Mouse (Mus musculus): ENCODE data around the gene Gpr87. TPM values are rescaled to one million over a fixed set of nuclear protein-coding genes. Genes with fewer than 3 reads are reported as not detected.
"Not testable (repeated sequence)": the region's sequence is repeated elsewhere in the genome, so short reads cannot be mapped to it uniquely, and the experiment has no call there.

Gene Gpr87
- polyA plus RNA-seq, 1 experiment from 2014 or later = not detected

DNA sequence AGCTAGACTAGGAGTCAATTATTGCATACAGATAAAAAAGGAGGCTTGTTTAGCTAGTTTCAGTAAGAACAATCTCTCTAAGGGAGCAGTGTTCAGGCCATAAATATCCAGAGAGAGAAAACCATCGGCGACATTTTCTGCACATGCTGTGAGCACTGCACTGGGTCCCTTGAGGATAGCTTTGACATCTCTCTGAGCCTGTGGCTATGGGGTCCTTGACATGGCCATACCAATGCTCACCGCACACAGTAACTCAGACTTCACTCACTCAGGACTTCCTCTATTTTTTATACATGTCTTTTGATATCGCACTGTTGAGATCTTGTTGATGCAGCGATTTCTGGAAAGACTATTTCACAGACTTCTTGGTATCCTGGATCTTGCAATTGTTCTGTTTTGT, 37.9 kb downstream of the Gpr87 start:
- Histone ChIP-seq H3K4me3 (no peak overlapping the region), H3K4me1 (peaks cover 7% of the 10 kb centered on the region; the same call in 1 of the 2 replicates), H3K27me3 (replicated peaks) (no peaks in the 10 kb centered on the region), H3K9me3 (no peaks in the 10 kb centered on the region), H3K27ac (replicated peaks) (no peak overlapping the region), H3K4me2 (no peak overlapping the region), H3K36me3 (no peaks in the 10 kb centered on the region), H3K9ac (no peak overlapping the region)
- ATAC-seq (ENCODE audit: extremely low read depth, insufficient number of reproducible peaks, low FRiP score, low TSS enrichment) = no peak
- 90% methylated on average over 5 of the region's 5 CpGs for WGBS

DNA sequence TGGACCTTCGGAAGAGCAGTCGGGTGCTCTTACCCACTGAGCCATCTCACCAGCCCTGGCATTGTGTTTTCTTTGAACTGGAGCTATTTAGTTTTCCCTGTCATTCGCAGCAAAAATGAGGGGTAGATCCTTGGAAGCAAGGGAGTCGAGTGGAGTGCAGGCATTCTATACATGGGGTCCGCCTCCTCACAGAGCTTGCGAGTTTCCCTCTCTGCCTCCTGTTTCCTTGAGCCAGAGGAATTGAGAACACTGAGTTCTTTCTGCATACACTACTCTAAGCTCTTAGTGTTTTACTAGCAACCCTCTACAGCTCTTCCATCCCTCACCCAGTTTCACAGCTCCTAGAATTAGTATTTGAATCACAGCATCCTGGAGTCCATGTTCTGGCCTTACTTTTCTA, 39.5 kb downstream of the Gpr87 start:
- peaks cover 7% of the 10 kb centered on the region; the same call in 1 of the 2 replicates for H3K4me1 ChIP-seq
- no peak overlapping the region for H3K27ac ChIP-seq (replicated peaks)
- no peak overlapping the region for H3K4me3 ChIP-seq
- ATAC-seq (ENCODE audit: extremely low read depth, insufficient number of reproducible peaks, low FRiP score, low TSS enrichment) = no peak
- H3K36me3 ChIP-seq = no peaks in the 10 kb centered on the region
- 87% methylated on average over 6 of the region's 6 CpGs for WGBS
- no peaks in the 10 kb centered on the region for H3K27me3 ChIP-seq (replicated peaks)
- H3K9me3 ChIP-seq = no peaks in the 10 kb centered on the region
- no peak overlapping the region for H3K4me2 ChIP-seq
- H3K9ac ChIP-seq = no peak overlapping the region

- H3K36me3 ChIP-seq = no peaks in the 10 kb centered on the region
- no peak overlapping the region for H3K4me3 ChIP-seq
- H3K4me2 ChIP-seq = no peak overlapping the region
- no peaks in the 10 kb centered on the region for H3K9me3 ChIP-seq
- peaks cover 7% of the 10 kb centered on the region; the same call in 1 of the 2 replicates for H3K4me1 ChIP-seq
- no peak for ATAC-seq (ENCODE audit: extremely low read depth, insufficient number of reproducible peaks, low FRiP score, low TSS enrichment)
- no peak overlapping the region for H3K9ac ChIP-seq
- H3K27me3 ChIP-seq (replicated peaks) = no peaks in the 10 kb centered on the region
- H3K27ac ChIP-seq (replicated peaks) = no peak overlapping the region
- 78% methylated on average over 2 of the region's 2 CpGs for WGBS
These were observed 40.0 kb downstream of the Gpr87 start for GRCm38 (mm10) chr3:59154888-59155287.

DNA sequence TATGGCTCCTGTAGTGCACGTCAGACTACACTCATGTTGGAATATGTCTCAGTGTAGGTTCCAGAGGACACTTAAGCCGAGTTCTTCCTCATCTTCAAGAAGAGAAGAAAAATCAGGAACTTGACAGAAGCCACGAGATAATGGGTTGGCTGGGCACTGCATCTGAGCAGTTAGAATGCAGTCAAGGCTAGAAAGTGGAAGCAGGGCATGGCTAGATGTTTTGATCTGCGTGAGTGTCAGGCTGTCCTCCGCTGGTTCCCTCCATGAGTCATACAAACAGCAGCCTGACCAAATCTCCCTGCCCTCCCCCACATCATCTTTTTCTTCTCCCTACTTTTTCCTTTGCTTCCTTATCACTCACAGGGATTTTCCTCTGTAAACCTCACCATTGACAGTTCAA, 41.5 kb downstream of the Gpr87 start, which contains the start of gene P2ry14:
Gene P2ry14 (minus strand): TSS at position 195 of the 400 bp plus-strand sequence.
- H3K4me3 ChIP-seq = no peak within 1 kb of the TSS
- no peaks in the 10 kb centered on the region for H3K36me3 ChIP-seq
- no peak for ATAC-seq (ENCODE audit: extremely low read depth, insufficient number of reproducible peaks, low FRiP score, low TSS enrichment)
- no peak within 1 kb of the TSS for H3K9ac ChIP-seq
- H3K4me1 ChIP-seq = peaks cover 7% of the 10 kb centered on the region; the same call in 1 of the 2 replicates
- H3K9me3 ChIP-seq = no peaks in the 10 kb centered on the region
- H3K27ac ChIP-seq (replicated peaks) = no peak within 1 kb of the TSS
- no peaks in the 10 kb centered on the region for H3K27me3 ChIP-seq (replicated peaks)
- H3K4me2 ChIP-seq = no peak within 1 kb of the TSS
- WGBS = 52% methylated on average over 5 of the region's 5 CpGs

GRCm38 (mm10) chr3:59150624-59151023, 44.3 kb downstream of the Gpr87 start:
- ATAC-seq (ENCODE audit: extremely low read depth, insufficient number of reproducible peaks, low FRiP score, low TSS enrichment) = no peak
- Histone ChIP-seq H3K4me1 (peaks cover 7% of the 10 kb centered on the region; the same call in 1 of the 2 replicates), H3K36me3 (no peaks in the 10 kb centered on the region), H3K9ac (no peak overlapping the region), H3K27ac (replicated peaks) (no peak overlapping the region), H3K27me3 (replicated peaks) (no peaks in the 10 kb centered on the region), H3K9me3 (no peaks in the 10 kb centered on the region), H3K4me3 (no peak overlapping the region), H3K4me2 (no peak overlapping the region)
- 87% methylated on average over 2 of the region's 2 CpGs for WGBS

- H3K4me3 ChIP-seq = no peak overlapping the region
- H3K27me3 ChIP-seq (replicated peaks) = no peaks in the 10 kb centered on the region
- H3K9ac ChIP-seq = no peak overlapping the region
- peaks cover 7% of the 10 kb centered on the region; the same call in 1 of the 2 replicates for H3K4me1 ChIP-seq
- H3K9me3 ChIP-seq = no peaks in the 10 kb centered on the region
- H3K4me2 ChIP-seq = no peak overlapping the region
- H3K36me3 ChIP-seq = no peaks in the 10 kb centered on the region
- no peak overlapping the region for H3K27ac ChIP-seq (replicated peaks)
- ATAC-seq (ENCODE audit: extremely low read depth, insufficient number of reproducible peaks, low FRiP score, low TSS enrichment) = no peak
These were observed 45.3 kb downstream of the Gpr87 start for GRCm38 (mm10) chr3:59149646-59150045.

DNA sequence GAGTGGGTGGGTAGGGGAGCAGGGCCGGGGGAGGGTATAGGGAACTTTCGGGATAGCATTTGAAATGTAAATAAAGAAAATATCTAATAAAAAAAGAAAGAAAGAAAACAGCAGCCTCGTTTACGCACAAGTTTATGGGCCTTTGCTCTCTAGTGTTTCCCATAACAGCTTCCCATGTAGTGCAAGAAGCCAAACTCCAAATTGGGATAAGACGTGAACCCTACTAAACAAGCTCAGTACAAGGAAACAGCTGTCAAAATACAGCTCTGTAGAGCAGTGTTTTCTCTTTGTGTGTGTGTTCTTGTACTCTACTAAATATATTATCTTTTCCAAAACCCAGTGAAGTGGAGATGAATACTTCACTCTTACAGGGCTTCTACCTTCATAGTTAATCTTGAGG, 49.7 kb downstream of the Gpr87 start:
- Histone ChIP-seq H3K4me2 (no peak overlapping the region), H3K9ac (no peak overlapping the region), H3K4me1 (peaks cover 18% of the 10 kb centered on the region), H3K27me3 (replicated peaks) (no peaks in the 10 kb centered on the region), H3K27ac (replicated peaks) (0 out of 2 replicates have a peak overlapping the region, but pooled peaks have one; percentile 15), H3K9me3 (no peaks in the 10 kb centered on the region), H3K4me3 (no peak overlapping the region), H3K36me3 (no peaks in the 10 kb centered on the region)
- 62% methylated on average over 5 of the region's 5 CpGs for WGBS
- no peak for ATAC-seq (ENCODE audit: extremely low read depth, insufficient number of reproducible peaks, low FRiP score, low TSS enrichment)

- Histone ChIP-seq H3K4me3 (no peak overlapping the region), H3K9me3 (no peaks in the 10 kb centered on the region), H3K4me1 (peaks cover 32% of the 10 kb centered on the region), H3K27ac (replicated peaks) (peak overlapping the region; percentile 79), H3K4me2 (peak overlapping the region; percentile 31), H3K27me3 (replicated peaks) (peaks cover 5% of the 10 kb centered on the region; the same call in 1 of the 2 replicates), H3K36me3 (no peaks in the 10 kb centered on the region), H3K9ac (no peak overlapping the region)
- ATAC-seq (ENCODE audit: extremely low read depth, insufficient number of reproducible peaks, low FRiP score, low TSS enrichment) = no peak
- 7% methylated on average over 8 of the region's 8 CpGs for WGBS
These were observed 53.2 kb downstream of the Gpr87 start for GRCm38 (mm10) chr3:59141507-59142305.

DNA sequence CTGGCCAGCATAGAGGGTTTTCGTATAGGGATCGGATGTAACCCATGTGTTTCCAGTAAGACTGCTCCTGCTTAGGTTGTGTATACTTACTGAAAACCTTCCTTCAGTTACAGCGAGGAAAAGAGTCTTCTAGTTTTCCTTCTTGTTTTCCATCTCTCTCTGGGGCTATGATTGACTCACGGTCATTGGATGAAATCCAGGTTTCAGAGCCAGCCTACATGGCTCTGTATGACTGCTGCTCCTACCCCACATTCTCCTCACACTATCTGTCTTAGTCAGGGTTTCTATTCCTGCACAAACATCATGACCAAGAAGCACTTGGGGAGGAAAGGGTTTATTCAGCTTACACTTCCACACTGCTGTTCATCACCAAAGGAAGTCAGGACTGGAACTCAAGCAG, 54.0 kb downstream of the Gpr87 start:
- peaks cover 32% of the 10 kb centered on the region for H3K4me1 ChIP-seq
- WGBS = 73% methylated on average over 4 of the region's 4 CpGs
- not testable (repeated sequence) for H3K36me3 ChIP-seq; H3K4me3 ChIP-seq; H3K9ac ChIP-seq; H3K27me3 ChIP-seq (replicated peaks); H3K9me3 ChIP-seq; H3K4me2 ChIP-seq; ATAC-seq (ENCODE audit: extremely low read depth, insufficient number of reproducible peaks, low FRiP score, low TSS enrichment)
- 0 out of 2 replicates have a peak overlapping the region, but pooled peaks have one; percentile 36 for H3K27ac ChIP-seq (replicated peaks)

- Histone ChIP-seq H3K9me3 (no peaks in the 10 kb centered on the region), H3K4me2 (no peak overlapping the region), H3K9ac (no peak overlapping the region), H3K27me3 (replicated peaks) (peaks cover 12% of the 10 kb centered on the region; the same call in 1 of the 2 replicates), H3K4me1 (peaks cover 32% of the 10 kb centered on the region), H3K27ac (replicated peaks) (no peak overlapping the region), H3K36me3 (no peaks in the 10 kb centered on the region), H3K4me3 (no peak overlapping the region)
- ATAC-seq (ENCODE audit: extremely low read depth, insufficient number of reproducible peaks, low FRiP score, low TSS enrichment) = no peak
- 82% methylated on average over 2 of the region's 2 CpGs for WGBS
These were observed 54.8 kb downstream of the Gpr87 start for GRCm38 (mm10) chr3:59140115-59140514.

DNA sequence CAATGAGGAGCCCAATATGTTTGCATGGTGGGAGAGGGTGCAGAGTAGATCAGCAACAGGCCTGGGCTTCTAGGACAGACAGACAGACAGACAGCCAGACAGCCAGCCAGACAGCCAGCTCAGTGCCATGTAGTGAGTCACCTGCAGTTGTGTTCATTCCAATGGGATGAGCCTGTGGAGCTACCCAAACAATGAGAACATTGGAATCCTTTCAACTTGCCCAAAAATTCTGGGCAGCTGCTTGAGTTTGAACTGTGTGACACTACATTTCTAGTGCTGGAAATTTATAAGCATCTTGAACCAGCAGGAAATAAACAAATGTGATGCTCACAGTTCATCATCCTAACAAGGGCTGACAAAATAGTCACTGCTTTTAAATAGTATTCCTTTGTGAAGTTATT, 55.3 kb downstream of the Gpr87 start:
- H3K9ac ChIP-seq = no peak overlapping the region
- no peaks in the 10 kb centered on the region for H3K9me3 ChIP-seq
- peaks cover 32% of the 10 kb centered on the region for H3K4me1 ChIP-seq
- no peak overlapping the region for H3K27ac ChIP-seq (replicated peaks)
- no peak for ATAC-seq (ENCODE audit: extremely low read depth, insufficient number of reproducible peaks, low FRiP score, low TSS enrichment)
- H3K4me2 ChIP-seq = no peak overlapping the region
- H3K27me3 ChIP-seq (replicated peaks) = peaks cover 12% of the 10 kb centered on the region
- no peaks in the 10 kb centered on the region for H3K36me3 ChIP-seq
- H3K4me3 ChIP-seq = no peak overlapping the region

Measured in heart, embryonic 13.5 days (tissue).